Mouse (Mus musculus): ENCODE measurements around the gene Gm11492. TPM values are rescaled to one million over a fixed set of nuclear protein-coding genes. Genes with fewer than 3 reads are reported as not detected.

Gm11492 gene
- polyA plus RNA-seq, 1 experiment from 2014 or later: not detected

GRCm38 (mm10) chr11:87561208-87561607 is 5.2 kb upstream of the Gm11492 start:
- 85% methylated on average over 6 of the region's 6 CpGs for WGBS
- no peak for ATAC-seq (ENCODE audit: low FRiP score)

GRCm38 (mm10) chr11:87568255-87568953 is 2.0 kb downstream of the Gm11492 start, which contains the start of gene Sept4:
Sept4 (plus strand) TSS chr11:87568903.
- no peaks in the 10 kb centered on the region for H3K36me3 ChIP-seq (replicated peaks)
- 84% methylated on average over 7 of the region's 7 CpGs for WGBS
- H3K9ac ChIP-seq: no peak within 1 kb of the TSS
- no peak for ATAC-seq (ENCODE audit: low FRiP score)
- no peaks in the 10 kb centered on the region for H3K27me3 ChIP-seq
- H3K27ac ChIP-seq: no peak within 1 kb of the TSS
- no peak within 1 kb of the TSS for H3K4me2 ChIP-seq
- no peaks in the 10 kb centered on the region for H3K4me1 ChIP-seq
- H3K4me3 ChIP-seq (replicated peaks): no peak within 1 kb of the TSS
- H3K9me3 ChIP-seq: no peaks in the 10 kb centered on the region

More at GRCm38 (mm10) chr11:87561208-87561607, 5.2 kb upstream of the Gm11492 start:
- Histone ChIP-seq H3K9ac (no peak overlapping the region), H3K36me3 (replicated peaks) (no peaks in the 10 kb centered on the region), H3K4me2 (no peak overlapping the region), H3K27ac (no peak overlapping the region), H3K9me3 (no peaks in the 10 kb centered on the region), H3K4me3 (replicated peaks) (no peak overlapping the region), H3K4me1 (no peaks in the 10 kb centered on the region), H3K27me3 (no peaks in the 10 kb centered on the region)

- no peak for ATAC-seq (ENCODE audit: low FRiP score)
These were observed 4.3 kb downstream of the Gm11492 start for GRCm38 (mm10) chr11:87570743-87571142.

GRCm38 (mm10) chr11:87571361-87571950 is 5.0 kb downstream of the Gm11492 start:
- H3K4me2 ChIP-seq: no peak overlapping the region
- H3K27ac ChIP-seq: no peak overlapping the region
- no peaks in the 10 kb centered on the region for H3K36me3 ChIP-seq (replicated peaks)
- H3K9ac ChIP-seq: no peak overlapping the region
- 91% methylated on average over 1 of the region's 1 CpGs for WGBS
- H3K27me3 ChIP-seq: no peaks in the 10 kb centered on the region
- H3K4me3 ChIP-seq (replicated peaks): no peak overlapping the region
- no peak for ATAC-seq (ENCODE audit: low FRiP score)
- H3K4me1 ChIP-seq: no peaks in the 10 kb centered on the region
- no peaks in the 10 kb centered on the region for H3K9me3 ChIP-seq

More at GRCm38 (mm10) chr11:87570743-87571142, 4.3 kb downstream of the Gm11492 start:
- H3K9me3 ChIP-seq: no peaks in the 10 kb centered on the region
- no peak overlapping the region for H3K4me2 ChIP-seq
- H3K9ac ChIP-seq: no peak overlapping the region
- H3K27ac ChIP-seq: no peak overlapping the region
- no peaks in the 10 kb centered on the region for H3K27me3 ChIP-seq
- H3K4me1 ChIP-seq: no peaks in the 10 kb centered on the region
- no peaks in the 10 kb centered on the region for H3K36me3 ChIP-seq (replicated peaks)
- no peak overlapping the region for H3K4me3 ChIP-seq (replicated peaks)
- WGBS: 72% methylated on average over 5 of the region's 5 CpGs

- 79% methylated on average over 7 of the region's 7 CpGs for WGBS
These were observed 7.3 kb downstream of the Gm11492 start for GRCm38 (mm10) chr11:87573751-87574150.

GRCm38 (mm10) chr11:87574520-87575180 is 8.2 kb downstream of the Gm11492 start:
- Histone ChIP-seq H3K4me2 (no peak overlapping the region), H3K27me3 (peaks cover 10% of the 10 kb centered on the region; the same call in 1 of the 2 replicates), H3K27ac (no peak overlapping the region), H3K4me1 (peaks cover 26% of the 10 kb centered on the region), H3K9ac (no peak overlapping the region), H3K4me3 (replicated peaks) (no peak overlapping the region), H3K36me3 (replicated peaks) (no peaks in the 10 kb centered on the region), H3K9me3 (no peaks in the 10 kb centered on the region)
- 80% methylated on average over 21 of the region's 21 CpGs for WGBS
- ATAC-seq (ENCODE audit: low FRiP score): no peak; the same call in 1 of the 2 replicates

More at GRCm38 (mm10) chr11:87573751-87574150, 7.3 kb downstream of the Gm11492 start:
- Histone ChIP-seq H3K4me2 (no peak overlapping the region), H3K4me1 (peaks cover 17% of the 10 kb centered on the region), H3K27ac (no peak overlapping the region), H3K4me3 (replicated peaks) (no peak overlapping the region), H3K27me3 (peaks cover 5% of the 10 kb centered on the region; the same call in 1 of the 2 replicates), H3K36me3 (replicated peaks) (no peaks in the 10 kb centered on the region), H3K9me3 (no peaks in the 10 kb centered on the region), H3K9ac (no peak overlapping the region)
- no peak for ATAC-seq (ENCODE audit: low FRiP score)

GRCm38 (mm10) chr11:87577601-87578248 is 11.3 kb downstream of the Gm11492 start:
- peaks cover 30% of the 10 kb centered on the region for H3K4me1 ChIP-seq
- H3K4me3 ChIP-seq (replicated peaks): peak overlapping the region; percentile 65
- H3K36me3 ChIP-seq (replicated peaks): no peaks in the 10 kb centered on the region
- 0 out of 2 replicates have a peak, but pooled peaks have one; percentile 5 for ATAC-seq (ENCODE audit: low FRiP score)
- H3K27me3 ChIP-seq: peaks cover 17% of the 10 kb centered on the region; the same call in 1 of the 2 replicates
- peak overlapping the region; percentile 66; the same call in 1 of the 2 replicates for H3K9ac ChIP-seq
- WGBS: 9% methylated on average over 6 of the region's 6 CpGs
- H3K27ac ChIP-seq: no peak overlapping the region
- no peaks in the 10 kb centered on the region for H3K9me3 ChIP-seq
- peak overlapping the region; percentile 98 for H3K4me2 ChIP-seq

GRCm38 (mm10) chr11:87578249-87578962 is 12.0 kb downstream of the Gm11492 start:
- peak overlapping the region; percentile 65 for H3K4me3 ChIP-seq (replicated peaks)
- H3K4me2 ChIP-seq: peak overlapping the region; percentile 98
- H3K4me1 ChIP-seq: peaks cover 30% of the 10 kb centered on the region
- WGBS: under 1% methylated on average over 40 of the region's 40 CpGs
- no peaks in the 10 kb centered on the region for H3K9me3 ChIP-seq
- no peak overlapping the region for H3K27ac ChIP-seq
- ATAC-seq (ENCODE audit: low FRiP score): peak; percentile 81
- peaks cover 17% of the 10 kb centered on the region; the same call in 1 of the 2 replicates for H3K27me3 ChIP-seq
- H3K9ac ChIP-seq: peak overlapping the region; percentile 66
- no peaks in the 10 kb centered on the region for H3K36me3 ChIP-seq (replicated peaks)

GRCm38 (mm10) chr11:87578963-87579601 is 12.6 kb downstream of the Gm11492 start:
- Histone ChIP-seq H3K36me3 (replicated peaks) (no peaks in the 10 kb centered on the region), H3K27me3 (peaks cover 17% of the 10 kb centered on the region; the same call in 1 of the 2 replicates), H3K9me3 (no peaks in the 10 kb centered on the region), H3K4me3 (replicated peaks) (peak overlapping the region; percentile 65), H3K4me1 (peaks cover 30% of the 10 kb centered on the region), H3K9ac (peak overlapping the region; percentile 66), H3K27ac (no peak overlapping the region), H3K4me2 (peak overlapping the region; percentile 98)
- WGBS: 9% methylated on average over 10 of the region's 10 CpGs
- ATAC-seq (ENCODE audit: low FRiP score): peak; percentile 43; the same call in 1 of the 2 replicates

- Histone ChIP-seq H3K27ac (no peak overlapping the region), H3K36me3 (replicated peaks) (no peaks in the 10 kb centered on the region), H3K27me3 (peaks cover 17% of the 10 kb centered on the region; the same call in 1 of the 2 replicates), H3K4me1 (peaks cover 30% of the 10 kb centered on the region), H3K4me2 (no peak overlapping the region), H3K9me3 (no peaks in the 10 kb centered on the region), H3K4me3 (replicated peaks) (no peak overlapping the region), H3K9ac (no peak overlapping the region)
- no peak for ATAC-seq (ENCODE audit: low FRiP score)
- 32% methylated on average over 1 of the region's 1 CpGs for WGBS
These were observed 13.3 kb downstream of the Gm11492 start for GRCm38 (mm10) chr11:87579713-87580112.

- Histone ChIP-seq H3K4me3 (replicated peaks) (no peak overlapping the region), H3K9me3 (no peaks in the 10 kb centered on the region), H3K4me2 (no peak overlapping the region), H3K9ac (no peak overlapping the region), H3K36me3 (replicated peaks) (no peaks in the 10 kb centered on the region), H3K27ac (no peak overlapping the region), H3K27me3 (peaks cover 17% of the 10 kb centered on the region; the same call in 1 of the 2 replicates), H3K4me1 (peaks cover 30% of the 10 kb centered on the region)
- WGBS: 44% methylated on average over 9 of the region's 10 CpGs
- ATAC-seq (ENCODE audit: low FRiP score): no peak
These were observed 14.2 kb downstream of the Gm11492 start for GRCm38 (mm10) chr11:87580543-87581085.
